Mouse (Mus musculus) right cerebral cortex, adult 18-20 months (tissue): Measurements from ENCODE around the gene Speer4d.
"Not testable (repeated sequence)": the region's sequence is repeated elsewhere in the genome, so short reads cannot be mapped to it uniquely, and the experiment has no call there.

Experiments
- DNase-seq: peaks from one replicate; pipeline ENCODE4 v3.0.0; 2022; ENCODE audit warnings: mixed read lengths

Speer4d gene

GRCm38 (mm10) chr5:15618764-15619163 lies at the start of gene Speer4d:
Gene Speer4d (plus strand): TSS chr5:15619064.
- DNase-seq: not testable (repeated sequence)

- DNase-seq: not testable (repeated sequence)
Observed at GRCm38 (mm10) chr5:15573735-15574134, 45.1 kb upstream of the Speer4d start.

- not testable (repeated sequence) for DNase-seq
Observed at GRCm38 (mm10) chr5:15577033-15577432, 41.8 kb upstream of the Speer4d start, which contains the start of gene Gm21083. Gene Gm21083 (plus strand): TSS chr5:15577333.

GRCm38 (mm10) chr5:15586351-15586750 lies 32.5 kb upstream of the Speer4d start:
- DNase-seq: peak; percentile 10

- DNase-seq: peak; percentile 2
Observed at GRCm38 (mm10) chr5:15588291-15588690, 30.6 kb upstream of the Speer4d start.

- not testable (repeated sequence) for DNase-seq
Observed at GRCm38 (mm10) chr5:15590635-15591034, 28.2 kb upstream of the Speer4d start.

GRCm38 (mm10) chr5:15591577-15591976 lies 27.3 kb upstream of the Speer4d start:
- DNase-seq: not testable (repeated sequence)

GRCm38 (mm10) chr5:15598831-15599230 lies 20.0 kb upstream of the Speer4d start:
- DNase-seq: not testable (repeated sequence)

- DNase-seq: not testable (repeated sequence)
Observed at GRCm38 (mm10) chr5:15600342-15600741, 18.5 kb upstream of the Speer4d start.

- not testable (repeated sequence) for DNase-seq
Observed at GRCm38 (mm10) chr5:15601481-15601880, 17.4 kb upstream of the Speer4d start.

- DNase-seq: not testable (repeated sequence)
Observed at GRCm38 (mm10) chr5:15601960-15602359, 16.9 kb upstream of the Speer4d start.

- not testable (repeated sequence) for DNase-seq
Observed at GRCm38 (mm10) chr5:15602424-15602947, 16.4 kb upstream of the Speer4d start.

GRCm38 (mm10) chr5:15603008-15603407 lies 15.9 kb upstream of the Speer4d start:
- not testable (repeated sequence) for DNase-seq

- DNase-seq: not testable (repeated sequence)
Observed at GRCm38 (mm10) chr5:15603585-15603984, 15.3 kb upstream of the Speer4d start.

GRCm38 (mm10) chr5:15606677-15607076 lies 12.2 kb upstream of the Speer4d start:
- DNase-seq: not testable (repeated sequence)

- not testable (repeated sequence) for DNase-seq
Observed at GRCm38 (mm10) chr5:15610695-15611094, 8.2 kb upstream of the Speer4d start.

- DNase-seq: not testable (repeated sequence)
Observed at GRCm38 (mm10) chr5:15616195-15616594, 2.7 kb upstream of the Speer4d start.

GRCm38 (mm10) chr5:15628136-15628535 lies 9.3 kb downstream of the Speer4d start:
- peak; percentile 8 for DNase-seq

GRCm38 (mm10) chr5:15630068-15630467 lies 11.2 kb downstream of the Speer4d start:
- not testable (repeated sequence) for DNase-seq

GRCm38 (mm10) chr5:15637637-15638036 lies 18.8 kb downstream of the Speer4d start:
- DNase-seq: not testable (repeated sequence)

GRCm38 (mm10) chr5:15645707-15646106 lies 26.8 kb downstream of the Speer4d start:
- not testable (repeated sequence) for DNase-seq

GRCm38 (mm10) chr5:15652334-15652733 lies 33.5 kb downstream of the Speer4d start:
- not testable (repeated sequence) for DNase-seq

GRCm38 (mm10) chr5:15656959-15657358 lies 38.1 kb downstream of the Speer4d start, which contains the start of gene 4930572O03Rik:
Gene 4930572O03Rik (minus strand): TSS chr5:15657059.
- DNase-seq: not testable (repeated sequence)

- DNase-seq: not testable (repeated sequence)
Observed at GRCm38 (mm10) chr5:15663847-15664246, 45.0 kb downstream of the Speer4d start.

GRCm38 (mm10) chr5:15670789-15671188 lies 51.9 kb downstream of the Speer4d start:
- DNase-seq: not testable (repeated sequence)
